In the genomic region with DNA sequence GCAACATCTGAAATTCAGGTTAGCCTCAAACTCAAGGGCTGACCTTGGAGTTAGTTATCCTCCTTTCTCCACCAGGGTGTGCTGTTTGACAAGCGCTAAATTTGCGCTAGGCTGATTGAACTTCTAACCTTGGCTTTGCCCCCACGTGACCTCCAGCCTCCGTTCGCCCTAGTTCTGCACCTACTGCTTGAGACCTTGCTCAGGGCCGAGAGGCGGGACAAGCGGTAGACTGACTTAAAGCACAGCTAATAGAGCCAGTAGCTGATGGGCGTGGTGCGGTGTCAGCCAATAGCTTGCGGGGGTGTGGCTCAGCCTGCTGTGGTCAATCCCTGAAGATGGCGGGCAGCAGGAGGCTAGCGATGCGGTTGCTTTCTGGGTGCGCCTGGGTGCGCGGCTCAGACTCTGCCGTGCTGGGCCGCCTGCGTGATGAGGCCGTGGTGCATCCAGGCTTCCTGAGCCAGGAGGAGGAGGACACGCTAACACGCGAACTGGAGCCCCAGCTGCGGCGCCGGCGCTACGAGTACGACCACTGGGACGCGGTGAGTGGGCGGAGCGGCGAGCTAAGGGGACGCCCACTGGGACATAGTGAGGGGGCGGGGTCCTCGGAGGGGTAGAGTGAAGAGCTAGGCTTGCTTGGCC, we compare ENCODE assay signal across 8 mouse cellular contexts. TPM values are rescaled to one million over a fixed set of nuclear protein-coding genes. Genes with fewer than 3 reads are reported as not detected.
DNase-seq lines count a peak whose midpoint lies in the region; ATAC-seq and TF ChIP-seq lines count a peak whose summit lies in the region.

A gene (plus strand): TSS at position 311 of the 639 bp plus-strand sequence.

- H3K27me3 ChIP-seq in Patski, result no peaks in the 10 kb centered on the region
- H3K27me3 ChIP-seq in hindbrain, embryonic 13.5 days, result no peaks in the 10 kb centered on the region

- no peak for TF ChIP-seq CTCF in Patski (IDR thresholded peaks at IDR 0.05)

- in situ Hi-C loops in Patski (cut with MboI; ENCODE audit: low pct_unique_long_range_greater_than_20kb), result loop anchor here (5.0 to 10.0 kb wide), 4 partner anchors 65 to 338 kb away; no protein-coding TSS in a partner anchor

- WGBS in hindbrain, embryonic 13.5 days, result under 1% methylated on average over 38 of the region's 38 CpGs

- POLR2A ChIA-PET in Patski (lab: Charles Lee), result interaction anchor here (0.6 to 0.7 kb wide), 2 partner anchors 94 to 169 kb away, joined by 3 read pairs; no protein-coding TSS in a partner anchor

- peaks cover 76% of the 10 kb centered on the region for H3K36me3 ChIP-seq in hindbrain, embryonic 13.5 days

- peak within 1 kb of the TSS; percentile 73 for H3K4me2 ChIP-seq in hindbrain, embryonic 13.5 days

- peaks cover 22% of the 10 kb centered on the region for H3K4me1 ChIP-seq in hindbrain, embryonic 13.5 days (replicated peaks)

- peak; percentile 77 for DNase-seq in Patski (ENCODE audit: low read depth, low spot score)
- DNase-seq in cerebellum, postnatal 14 days, result peak; percentile 93
- DNase-seq in frontal cortex, postnatal 14 days (ENCODE audit: low spot score in 2 of 2), result peak; percentile 93 to 95
- peak; percentile 74 to 82 for DNase-seq in layer of hippocampus, postnatal 25 days (ENCODE audit: extremely low spot score in 1 of 2, low spot score in 1 of 2)
- DNase-seq in lung, postnatal 25 days (ENCODE audit: low spot score), result peak; percentile 99
- DNase-seq in retina, embryonic 14.5 days (ENCODE audit: low spot score), result peak; percentile 98
- peak; percentile 90 for DNase-seq in thymus, postnatal 4 days

- peak within 1 kb of the TSS; percentile 72 for H3K4me3 ChIP-seq in hindbrain, embryonic 13.5 days

- H3K9me3 ChIP-seq in hindbrain, embryonic 13.5 days, result no peaks in the 10 kb centered on the region

- CTCF ChIA-PET in Patski (lab: Charles Lee), result interaction anchor here (0.6 to 1.6 kb wide), 4 partner anchors 9 to 162 kb away, joined by 3 to 5 read pairs (median 4); a partner anchor contains a TSS

- peak; percentile 89 for ATAC-seq in Patski
- peak; percentile 98 for ATAC-seq in hindbrain, embryonic 13.5 days (ENCODE audit: low FRiP score)

- H3K9ac ChIP-seq in hindbrain, embryonic 13.5 days, result peak within 1 kb of the TSS; percentile 73

- peak within 1 kb of the TSS; percentile 88 for H3K27ac ChIP-seq in hindbrain, embryonic 13.5 days

RNA-seq across cellular contexts. Expression of the gene that starts here (rescaled TPM):
- polyA plus RNA-seq in Patski (2021), result 47.7 TPM
- 41.9 and 46.0 TPM in 2 replicates for polyA plus RNA-seq in hindbrain, embryonic 13.5 days (2015; fragmentation: Nextera tagmentation; extraction: Ambion mirVana)
- total RNA-seq in layer of hippocampus, postnatal 25 days (2021), result 10 to 100 TPM; 22.8 to 24.1 TPM

Comparison
In these comparisons a context has a peak if more than half of its experiments do, and no peak if none do; other contexts are left out.
1. Peak in every context shown above with its lines: DNase-seq, ATAC-seq, H3K4me3 ChIP-seq and H3K27ac ChIP-seq.